Mouse (Mus musculus) midbrain, postnatal 0 days (tissue): Measurements from ENCODE around the gene Gstp1. TPM values are rescaled to one million over a fixed set of nuclear protein-coding genes. Genes with fewer than 3 reads are reported as not detected.

Source experiments
- ATAC-seq: fragments of 200-750 bp; cut with Nextera tagmentation; 2 replicates; pipeline ENCODE4 v1.8.0; 2017; ENCODE audit warnings: moderate number of reproducible peaks, mild to moderate bottlenecking, moderate TSS enrichment, moderate library complexity; ENCODE audit not compliant: low FRiP score
- DNase-seq: peaks from one replicate; pipeline ENCODE4 v3.0.0-alpha.2; 2015; ENCODE audit warnings: low spot score
- H3K27ac ChIP-seq: fragments of 300-500 bp; sonication (generic); 2 replicates; pipeline ENCODE4 v1.5.1; 2014; ENCODE audit warnings: low read depth, mild to moderate bottlenecking, low read length, mixed read lengths
- H3K27me3 ChIP-seq: fragments of 300-500 bp; sonication (generic); 2 replicates; pipeline ENCODE4 v1.6.1; 2014; ENCODE audit warnings: low read length, control low read depth, mixed read lengths; ENCODE audit not compliant: insufficient read depth
- H3K36me3 ChIP-seq: fragments of 300-500 bp; sonication (generic); 2 replicates; pipeline ENCODE4 v1.6.1; 2014; ENCODE audit warnings: low read length, control low read depth, mixed read lengths; ENCODE audit not compliant: insufficient read depth
- H3K4me1 ChIP-seq: fragments of 300-500 bp; sonication (generic); 2 replicates; pipeline ENCODE4 v1.6.1; 2014; ENCODE audit warnings: mild to moderate bottlenecking, control low read depth, antibody characterized with exemption, low read length, mixed read lengths; ENCODE audit not compliant: insufficient read depth
- H3K4me2 ChIP-seq: fragments of 300-500 bp; sonication (generic); 2 replicates; pipeline ENCODE4 v1.6.1; 2014; ENCODE audit warnings: low read depth, mild to moderate bottlenecking, low read length, mixed read lengths; ENCODE audit not compliant: poor library complexity, severe bottlenecking
- H3K4me3 ChIP-seq: fragments of 300-500 bp; sonication (generic); 2 replicates; pipeline ENCODE4 v1.5.1; 2014; ENCODE audit warnings: low read depth, mild to moderate bottlenecking, low read length, moderate library complexity
- H3K9ac ChIP-seq: fragments of 300-500 bp; sonication (generic); replicated peaks from 2 replicates; pipeline ENCODE4 v1.6.1; 2014; ENCODE audit warnings: mild to moderate bottlenecking, low read length, moderate library complexity, mixed read lengths; ENCODE audit not compliant: poor library complexity, severe bottlenecking
- H3K9me3 ChIP-seq: fragments of 300-500 bp; sonication (generic); 2 replicates; pipeline ENCODE4 v1.6.1; 2016; ENCODE audit warnings: low read length, control low read depth
- CTCF ChIP-seq: IDR thresholded peaks from 2 replicates; pipeline ENCODE4 v1.5.1; 2016; ENCODE audit warnings: antibody characterized with exemption, mild to moderate bottlenecking
- WGBS: fragments of 180-500 bp; shearing (Covaris S2); extraction: QIAGEN DNeasy Blood & Tissue Kit; methylation state at CpG from one replicate; pipeline ENCODE4 v1.1.7; 2014; 5-methylcytosine and 5-hydroxymethylcytosine counted together
- polyA plus RNA-seq: library from polyadenylated mRNA; unstranded; fragments of >200 nt; fragmentation: Nextera tagmentation; extraction: Ambion mirVana; gene quantifications from 2 replicates; pipeline ENCODE4 v1.2.1, GENCODE M21; 2015
- total RNA-seq: library from RNA; depleted of rRNA; stranded (reverse); fragments of >200 nt; gene quantifications from 2 replicates; pipeline ENCODE4 v1.2.3, GENCODE M21; 2014; rRNA removed

The Gstp1 gene
- total and polyA plus RNA-seq, 2 experiments from 2014 or later: 350 to 665 TPM

- H3K9ac ChIP-seq: no peak within 1 kb of the TSS
- no peak within 1 kb of the TSS for H3K27ac ChIP-seq
- H3K27me3 ChIP-seq: no peaks in the 10 kb centered on the region
- no peak within 1 kb of the TSS for H3K4me2 ChIP-seq
- H3K9me3 ChIP-seq: no peaks in the 10 kb centered on the region
- H3K36me3 ChIP-seq: no peaks in the 10 kb centered on the region
- no peak for DNase-seq
- no peaks in the 10 kb centered on the region for H3K4me1 ChIP-seq
- TF ChIP-seq CTCF: no peak
- WGBS: 22% methylated on average over 8 of the region's 8 CpGs
- no peak within 1 kb of the TSS for H3K4me3 ChIP-seq
- ATAC-seq: no peak
Observed at GRCm38 (mm10) chr19:3986334-3986733, 51.5 kb downstream of the Gstp1 start, which contains the start of gene Acy3. Acy3 (plus strand) TSS chr19:3986570.

Other genes with a start within 250 kb of the Gstp1 start
Only the 30 nearest of the 33 such genes appear.
- 62.7 and 69.1 TPM in 2 replicates for gene Chka, start 186.2 kb downstream of the Gstp1 start, total RNA-seq
- 49.6 and 56.3 TPM in 2 replicates for gene Chka, start 186.2 kb downstream of the Gstp1 start, polyA plus RNA-seq
- 26.0 and 37.5 TPM in 2 replicates for gene Tcirg1, start 130.9 kb downstream of the Gstp1 start, total RNA-seq
- gene Tcirg1, start 130.9 kb downstream of the Gstp1 start, polyA plus RNA-seq: 13.2 and 14.1 TPM in 2 replicates
- 165 and 197 TPM in 2 replicates for gene Ndufs8, start 125.2 kb downstream of the Gstp1 start, total RNA-seq
- gene Ndufs8, start 125.2 kb downstream of the Gstp1 start, polyA plus RNA-seq: 292 and 333 TPM in 2 replicates
- 1.3 and 3.7 TPM in 2 replicates for gene Aldh3b1, start 108.2 kb downstream of the Gstp1 start, total RNA-seq
- gene Aldh3b1, start 108.2 kb downstream of the Gstp1 start, polyA plus RNA-seq: 2.1 and 2.8 TPM in 2 replicates
- 13.0 and 23.2 TPM in 2 replicates for gene Unc93b1, start 102.8 kb downstream of the Gstp1 start, total RNA-seq
- 11.2 and 12.4 TPM in 2 replicates for gene Unc93b1, start 102.8 kb downstream of the Gstp1 start, polyA plus RNA-seq
- not detected in 2 replicates for gene Aldh3b3, start 79.3 kb downstream of the Gstp1 start, total RNA-seq
- gene Aldh3b3, start 79.3 kb downstream of the Gstp1 start, polyA plus RNA-seq: not detected in 2 replicates
- gene Aldh3b2, start 65.7 kb downstream of the Gstp1 start, total RNA-seq: 2.4 and 2.8 TPM in 2 replicates
- 2.6 TPM in 2 replicates for gene Aldh3b2, start 65.7 kb downstream of the Gstp1 start, polyA plus RNA-seq
- gene Acy3, start 51.4 kb downstream of the Gstp1 start, total RNA-seq: 2.5 and 3.0 TPM in 2 replicates
- 2.6 and 3.5 TPM in 2 replicates for gene Acy3, start 51.4 kb downstream of the Gstp1 start, polyA plus RNA-seq
- gene Tbx10, start 45.2 kb downstream of the Gstp1 start, total RNA-seq: not detected in 2 replicates
- gene Tbx10, start 45.2 kb downstream of the Gstp1 start, polyA plus RNA-seq: not detected in 2 replicates
- gene Nudt8, start 37.4 kb downstream of the Gstp1 start, total RNA-seq: 18.5 and 22.1 TPM in 2 replicates
- 26.2 and 33.2 TPM in 2 replicates for gene Nudt8, start 37.4 kb downstream of the Gstp1 start, polyA plus RNA-seq
- 3.5 and 4.0 TPM in 2 replicates for gene Gm49405, start 37.4 kb downstream of the Gstp1 start, total RNA-seq
- gene Gm49405, start 37.4 kb downstream of the Gstp1 start, polyA plus RNA-seq: 2.7 and 3.0 TPM in 2 replicates
- gene Doc2g, start 34.7 kb downstream of the Gstp1 start, total RNA-seq: 8.8 and 13.4 TPM in 2 replicates
- gene Doc2g, start 34.7 kb downstream of the Gstp1 start, polyA plus RNA-seq: 5.4 and 5.5 TPM in 2 replicates
- gene Ndufv1, start 25.2 kb downstream of the Gstp1 start, total RNA-seq: 137 and 237 TPM in 2 replicates
- gene Ndufv1, start 25.2 kb downstream of the Gstp1 start, polyA plus RNA-seq: 271 and 281 TPM in 2 replicates
- 3.6 TPM in 1 of 2 replicates, not detected in the other for gene Gstp2, start 8.0 kb upstream of the Gstp1 start, total RNA-seq
- gene Gstp2, start 8.0 kb upstream of the Gstp1 start, polyA plus RNA-seq: 2.4 and 4.1 TPM in 2 replicates
- not detected in 2 replicates for gene Gstp3, start 21.6 kb upstream of the Gstp1 start, total RNA-seq
- gene Gstp3, start 21.6 kb upstream of the Gstp1 start, polyA plus RNA-seq: not detected in 2 replicates
- gene Cabp2, start 43.6 kb upstream of the Gstp1 start, total RNA-seq: not detected in 2 replicates
- not detected in 2 replicates for gene Cabp2, start 43.6 kb upstream of the Gstp1 start, polyA plus RNA-seq
- gene Cdk2ap2, start 59.2 kb upstream of the Gstp1 start, total RNA-seq: 37.4 and 45.6 TPM in 2 replicates
- gene Cdk2ap2, start 59.2 kb upstream of the Gstp1 start, polyA plus RNA-seq: 60.5 and 64.2 TPM in 2 replicates
- 162 and 187 TPM in 2 replicates for gene Pitpnm1, start 62.0 kb upstream of the Gstp1 start, total RNA-seq
- gene Pitpnm1, start 62.0 kb upstream of the Gstp1 start, polyA plus RNA-seq: 127 and 134 TPM in 2 replicates
- 29.8 and 49.9 TPM in 2 replicates for gene Aip, start 87.9 kb upstream of the Gstp1 start, total RNA-seq
- 87.7 and 97.6 TPM in 2 replicates for gene Aip, start 87.9 kb upstream of the Gstp1 start, polyA plus RNA-seq
- gene Gpr152, start 101.8 kb upstream of the Gstp1 start, total RNA-seq: 0.16 TPM in 1 of 2 replicates, not detected in the other
- gene Gpr152, start 101.8 kb upstream of the Gstp1 start, polyA plus RNA-seq: not detected in 2 replicates
- not detected in 2 replicates for gene Cabp4, start 106.0 kb upstream of the Gstp1 start, total RNA-seq
- 0.20 and 0.36 TPM in 2 replicates for gene Cabp4, start 106.0 kb upstream of the Gstp1 start, polyA plus RNA-seq
- gene Coro1b, start 110.6 kb upstream of the Gstp1 start, total RNA-seq: 96.1 and 116 TPM in 2 replicates
- gene Coro1b, start 110.6 kb upstream of the Gstp1 start, polyA plus RNA-seq: 95.2 and 104 TPM in 2 replicates
- 0.38 TPM in 1 of 2 replicates, not detected in the other for gene Ptprcap, start 115.6 kb upstream of the Gstp1 start, total RNA-seq
- gene Ptprcap, start 115.6 kb upstream of the Gstp1 start, polyA plus RNA-seq: 0.28 TPM in 1 of 2 replicates, not detected in the other
- 23.5 and 25.2 TPM in 2 replicates for gene Rps6kb2, start 125.4 kb upstream of the Gstp1 start, total RNA-seq
- 58.2 and 62.8 TPM in 2 replicates for gene Rps6kb2, start 125.4 kb upstream of the Gstp1 start, polyA plus RNA-seq
- gene Carns1, start 137.5 kb upstream of the Gstp1 start, total RNA-seq: 4.4 and 6.6 TPM in 2 replicates
- 6.7 and 6.9 TPM in 2 replicates for gene Carns1, start 137.5 kb upstream of the Gstp1 start, polyA plus RNA-seq
- 0.49 and 1.9 TPM in 2 replicates for gene Tbc1d10c, start 153.3 kb upstream of the Gstp1 start, total RNA-seq
- 1.2 and 1.6 TPM in 2 replicates for gene Tbc1d10c, start 153.3 kb upstream of the Gstp1 start, polyA plus RNA-seq
- 535 and 592 TPM in 2 replicates for gene Ppp1ca, start 154.1 kb upstream of the Gstp1 start, total RNA-seq
- gene Ppp1ca, start 154.1 kb upstream of the Gstp1 start, polyA plus RNA-seq: 510 and 531 TPM in 2 replicates
- 18.0 and 22.8 TPM in 2 replicates for gene Rad9a, start 163.7 kb upstream of the Gstp1 start, total RNA-seq
- 14.7 and 17.0 TPM in 2 replicates for gene Rad9a, start 163.7 kb upstream of the Gstp1 start, polyA plus RNA-seq
- 0.99 and 1.2 TPM in 2 replicates for gene Clcf1, start 176.3 kb upstream of the Gstp1 start, total RNA-seq
- 0.28 and 0.44 TPM in 2 replicates for gene Clcf1, start 176.3 kb upstream of the Gstp1 start, polyA plus RNA-seq
- not detected in 2 replicates for gene AC109138.7, start 176.4 kb upstream of the Gstp1 start, total RNA-seq
- gene AC109138.7, start 176.4 kb upstream of the Gstp1 start, polyA plus RNA-seq: not detected in 2 replicates